Mouse (Mus musculus): Measurements from ENCODE around the gene Inf2. TPM values are rescaled to one million over a fixed set of nuclear protein-coding genes. Genes with fewer than 3 reads are reported as not detected.

Gene Inf2
- total RNA-seq, 4 experiments from 2014 or later, result 171 to 194 (median 182) TPM

GRCm38 (mm10) chr12:112570160-112570559 is 18.4 kb upstream of the Inf2 start:
- DNase-seq (ENCODE audit: low spot score in 2 of 2), result no peak

DNA sequence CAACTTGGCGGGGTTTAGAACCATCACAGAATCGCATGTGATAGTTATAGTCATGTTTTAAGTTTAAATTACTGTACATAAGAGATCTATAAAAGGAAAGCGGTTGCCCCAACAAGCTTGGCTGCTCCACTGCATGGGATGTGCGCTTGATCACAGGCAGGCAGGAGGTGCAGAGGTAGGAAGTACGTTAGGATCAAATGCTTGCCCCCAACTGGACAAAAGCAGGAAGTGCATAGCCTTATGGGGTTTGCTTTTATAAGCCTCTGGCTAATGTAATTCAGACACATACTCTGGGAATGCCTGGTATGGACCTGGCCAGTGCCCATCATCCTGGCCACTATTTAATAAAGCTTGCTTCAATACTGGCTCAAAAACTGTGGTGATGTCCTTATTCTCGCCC is 17.5 kb upstream of the Inf2 start:
- DNase-seq (ENCODE audit: low spot score in 2 of 2), result no peak

- DNase-seq (ENCODE audit: low spot score in 2 of 2), result no peak
These were observed 13.2 kb upstream of the Inf2 start for GRCm38 (mm10) chr12:112575274-112575986.

- peak in 1 of 2 experiments; percentile 85 for DNase-seq (ENCODE audit: low spot score in 2 of 2)
These were observed 12.2 kb upstream of the Inf2 start for GRCm38 (mm10) chr12:112576341-112576740.

DNA sequence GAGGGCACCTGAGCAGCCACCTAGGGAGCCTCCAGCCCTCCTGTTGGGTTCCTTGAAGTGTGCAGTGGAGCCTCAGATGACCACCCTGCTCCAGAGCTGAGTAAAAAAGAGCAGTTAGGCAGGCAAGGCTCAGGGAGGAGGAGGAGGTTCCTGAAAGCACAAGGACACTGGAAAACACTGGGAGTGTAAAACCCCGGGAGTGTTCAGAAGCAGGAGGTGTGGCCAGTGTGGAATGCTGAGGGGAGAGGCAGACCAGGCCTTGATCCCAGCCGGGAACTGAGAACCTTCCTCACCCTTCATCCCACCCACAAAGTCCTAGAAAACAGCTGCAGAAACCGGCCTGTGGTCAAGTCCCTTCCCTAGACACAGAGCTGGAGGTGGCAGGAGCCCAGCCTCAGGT is 11.8 kb upstream of the Inf2 start:
- no peak for DNase-seq (ENCODE audit: low spot score in 2 of 2)

- DNase-seq (ENCODE audit: low spot score in 2 of 2), result no peak
These were observed 10.1 kb upstream of the Inf2 start for GRCm38 (mm10) chr12:112578296-112579090.

GRCm38 (mm10) chr12:112579430-112579829 is 9.2 kb upstream of the Inf2 start:
- DNase-seq (ENCODE audit: low spot score in 2 of 2), result no peak

GRCm38 (mm10) chr12:112579926-112580325 is 8.7 kb upstream of the Inf2 start:
- no peak for DNase-seq (ENCODE audit: low spot score in 2 of 2)

DNA sequence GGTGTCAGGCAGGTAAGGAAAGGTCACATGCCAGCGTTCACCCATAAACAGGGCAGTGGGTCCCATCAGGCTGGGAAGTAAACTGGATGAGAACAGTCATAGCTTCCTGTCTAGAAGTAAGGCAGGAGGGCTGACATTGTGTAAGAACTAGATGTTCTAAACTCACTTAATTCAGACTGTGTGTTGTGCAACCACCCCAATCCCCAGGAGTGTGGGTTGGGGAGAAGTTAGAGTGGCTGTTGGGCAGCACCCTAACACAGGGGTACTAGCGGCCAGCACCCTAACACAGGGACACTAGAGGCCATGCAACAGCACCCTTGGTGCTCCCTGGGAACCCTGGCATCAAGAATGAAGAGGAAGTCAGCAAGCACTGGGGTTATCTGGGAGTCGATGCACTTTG is 7.5 kb upstream of the Inf2 start:
- no peak for DNase-seq (ENCODE audit: low spot score in 2 of 2)

GRCm38 (mm10) chr12:112584954-112585353 is 3.6 kb upstream of the Inf2 start:
- no peak for DNase-seq (ENCODE audit: low spot score in 2 of 2)

DNA sequence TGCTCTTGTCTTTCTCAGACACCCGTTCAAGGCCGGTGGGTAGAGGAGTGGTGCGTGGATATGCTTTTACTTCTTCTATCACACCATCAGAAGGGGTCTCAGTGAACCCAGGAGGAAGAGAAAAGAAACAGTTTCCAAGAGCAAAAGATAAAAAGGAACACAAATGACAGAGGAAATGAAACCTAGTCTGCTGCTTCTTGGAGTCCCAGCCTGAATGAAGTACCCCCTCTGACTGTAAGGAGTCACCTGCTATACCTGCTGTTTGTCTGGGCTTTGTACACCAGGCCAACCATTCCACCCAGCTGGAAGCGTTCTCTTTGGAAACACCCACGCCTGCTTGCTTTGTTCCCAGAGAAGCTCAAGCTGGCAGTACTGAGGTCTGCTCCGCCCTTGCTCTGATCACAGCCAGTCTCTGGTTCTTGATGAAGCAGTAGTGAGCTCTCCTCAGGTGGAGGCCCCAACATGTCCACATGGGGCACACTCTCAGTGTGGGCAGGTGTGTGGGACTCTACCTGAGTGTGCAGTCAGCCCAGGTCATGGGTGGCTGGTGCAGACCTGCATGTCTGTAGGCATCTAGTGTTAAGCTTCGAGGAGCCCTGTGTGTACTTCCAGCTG is 2.6 kb upstream of the Inf2 start:
- no peak for DNase-seq (ENCODE audit: low spot score in 2 of 2)

DNA sequence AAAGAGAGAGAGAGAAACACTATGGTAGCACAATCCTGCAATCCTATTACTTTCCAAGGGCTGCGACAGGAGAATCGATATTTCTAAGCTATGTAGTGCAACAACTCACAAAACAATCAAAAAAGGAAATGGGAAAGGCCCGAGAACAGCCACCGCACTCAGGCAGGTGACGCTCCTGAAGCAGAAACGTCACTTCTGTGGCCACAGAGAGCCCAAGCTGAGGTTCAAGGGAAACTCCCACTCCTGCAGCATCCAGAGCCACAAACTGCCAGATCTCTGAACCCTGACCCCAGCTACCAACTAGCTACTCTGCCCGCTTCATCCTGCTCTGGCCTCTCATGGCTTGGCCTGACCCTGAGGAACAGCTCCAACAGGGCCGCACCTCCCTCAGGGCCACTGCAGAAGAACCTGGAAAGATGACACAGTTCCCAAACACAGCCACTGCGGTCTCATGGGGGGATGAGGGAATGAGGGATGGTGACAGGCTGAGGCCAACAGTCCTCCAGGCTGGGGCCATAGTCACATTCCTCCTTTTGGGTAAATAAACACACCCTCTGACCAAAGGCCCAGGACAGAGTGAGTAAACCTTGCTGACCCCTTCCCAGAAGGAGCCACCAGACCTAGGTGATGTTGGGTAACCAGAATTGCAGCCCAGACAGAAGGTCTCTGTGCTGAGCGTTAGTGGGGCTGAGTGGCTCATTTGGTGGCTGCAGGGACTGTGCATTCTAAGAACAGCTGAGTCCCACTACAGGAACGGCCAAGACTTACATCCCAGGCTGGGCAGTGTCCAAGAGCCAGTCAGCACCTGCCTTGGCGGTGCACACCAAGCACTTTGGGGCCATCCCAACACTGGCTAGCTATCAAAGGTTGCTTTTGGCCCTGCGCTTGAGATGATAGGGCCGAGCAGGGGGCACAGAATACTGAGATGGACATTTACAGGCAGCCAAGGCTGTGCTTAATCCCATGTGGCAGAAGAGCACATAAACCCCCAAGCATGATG is 1.2 kb upstream of the Inf2 start:
- no peak for DNase-seq (ENCODE audit: low spot score in 2 of 2)

GRCm38 (mm10) chr12:112589491-112590191 is 1.1 kb downstream of the Inf2 start:
- DNase-seq (ENCODE audit: low spot score in 2 of 2), result no peak

DNA sequence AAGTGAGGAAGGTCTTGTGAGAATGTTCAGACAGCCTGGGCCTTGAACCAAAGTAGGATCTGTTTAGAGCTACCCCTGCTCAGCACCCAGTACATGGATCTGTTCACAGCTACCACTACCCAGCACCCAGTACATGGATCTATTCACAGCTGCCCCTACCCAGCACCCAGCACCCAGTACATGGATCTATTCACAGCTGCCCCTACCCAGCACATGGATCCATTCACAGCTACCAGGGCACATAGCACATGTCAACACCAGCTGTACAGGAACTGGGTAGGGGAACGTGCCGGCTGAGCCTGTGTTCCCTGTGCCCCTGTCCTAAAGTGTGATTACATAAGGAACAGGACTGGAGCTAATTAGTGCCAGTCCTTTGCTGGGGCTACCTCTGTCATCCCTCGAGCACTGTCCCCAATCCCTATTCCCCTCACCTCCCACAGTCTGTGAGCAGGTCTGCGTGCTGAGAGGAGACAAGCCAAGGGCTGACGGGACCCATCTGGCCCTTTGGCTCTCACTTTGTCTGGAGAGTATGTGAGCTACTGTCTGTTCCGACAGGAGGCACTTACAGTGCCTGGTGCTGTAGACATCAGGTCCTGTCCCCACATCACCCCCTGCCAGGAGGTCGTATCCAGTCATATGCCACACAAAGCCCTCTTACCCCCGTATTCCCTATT is 2.1 kb downstream of the Inf2 start:
- no peak for DNase-seq (ENCODE audit: low spot score in 2 of 2)

DNA sequence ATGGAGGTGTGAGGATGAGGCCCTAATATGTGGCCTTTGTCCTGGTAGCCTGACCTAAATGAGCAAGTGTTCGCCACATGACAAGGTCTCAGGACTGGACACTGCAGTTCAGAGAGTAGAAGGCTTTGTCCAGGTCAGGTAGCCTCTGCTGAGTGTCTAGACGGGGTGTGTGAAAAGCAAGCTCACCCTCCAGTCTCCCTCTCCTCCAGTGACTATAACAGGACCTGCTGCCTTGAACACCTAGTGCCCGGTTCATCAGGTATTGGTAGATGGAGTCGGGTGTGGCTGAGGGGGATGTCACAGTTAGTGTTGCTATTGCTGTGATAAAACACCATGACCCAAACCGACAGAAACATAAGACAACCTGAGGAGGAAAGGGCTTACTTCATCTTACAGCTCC is 2.7 kb downstream of the Inf2 start:
- DNase-seq (ENCODE audit: low spot score in 2 of 2), result no peak

- no peak for DNase-seq (ENCODE audit: low spot score in 2 of 2)
These were observed 3.1 kb downstream of the Inf2 start for GRCm38 (mm10) chr12:112591730-112592129.

GRCm38 (mm10) chr12:112592985-112593734 is 4.6 kb downstream of the Inf2 start:
- DNase-seq (ENCODE audit: low spot score in 2 of 2), result no peak

GRCm38 (mm10) chr12:112593951-112594915 is 5.6 kb downstream of the Inf2 start:
- DNase-seq (ENCODE audit: low spot score in 2 of 2), result no peak
